Mouse (Mus musculus): ENCODE results near the gene Hs6st2.

The Hs6st2 gene

DNA sequence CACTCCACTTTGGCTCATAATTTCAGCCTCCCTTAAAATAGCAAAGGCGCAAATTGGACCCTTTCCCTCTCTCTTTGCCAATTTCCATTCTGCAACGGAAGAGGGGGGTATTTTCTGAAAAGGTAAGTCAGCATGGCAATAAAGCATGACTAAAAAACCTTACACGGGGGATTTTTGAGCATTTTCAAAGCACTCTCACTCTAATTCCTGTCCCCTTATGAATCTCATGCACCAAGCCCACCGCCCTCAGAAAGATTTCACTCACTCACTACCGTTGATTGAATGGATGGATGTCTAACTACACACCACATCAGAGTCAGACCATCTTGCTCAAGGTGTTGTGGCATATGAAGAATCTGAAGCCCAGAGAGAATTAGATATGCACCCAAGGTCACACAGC, at the start of gene Hs6st2:
Gene Hs6st2 (minus strand): TSS at position 101 of the 400 bp plus-strand sequence.
- no peak for DNase-seq (ENCODE audit: extremely low spot score, low read depth, low spot score)

DNA sequence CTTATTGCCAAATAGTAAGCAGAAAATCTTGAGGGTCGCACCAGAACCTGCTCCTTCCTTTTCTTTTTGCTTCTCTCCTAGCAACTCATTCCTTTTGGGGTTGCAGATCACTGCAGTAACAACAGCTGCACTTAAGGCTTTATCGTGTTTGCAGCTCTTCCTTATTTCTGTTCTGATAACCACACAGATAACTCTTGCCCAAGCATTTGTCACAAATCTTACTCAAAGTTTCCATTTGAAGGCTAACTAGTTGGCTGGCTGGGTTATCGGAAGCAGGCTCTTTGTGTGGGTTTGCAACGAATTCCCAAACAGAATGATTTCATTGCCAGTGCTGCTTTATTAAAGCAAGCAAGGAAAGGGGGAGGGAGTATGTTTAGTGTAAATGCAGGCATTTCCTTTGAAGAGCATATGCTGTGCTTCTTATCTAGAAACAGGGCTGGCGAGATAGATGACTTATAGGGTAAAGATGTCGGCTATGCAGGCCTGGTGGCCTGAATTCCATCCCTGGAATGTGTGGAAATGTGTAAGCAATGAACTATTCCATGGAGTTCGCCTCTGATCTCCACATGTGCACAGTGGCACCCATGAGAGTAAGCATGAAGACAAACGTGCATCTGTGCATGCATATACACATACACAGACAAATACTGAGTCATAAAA, 32.6 kb upstream of the Hs6st2 start:
- no peak for DNase-seq (ENCODE audit: extremely low spot score, low read depth, low spot score)

DNA sequence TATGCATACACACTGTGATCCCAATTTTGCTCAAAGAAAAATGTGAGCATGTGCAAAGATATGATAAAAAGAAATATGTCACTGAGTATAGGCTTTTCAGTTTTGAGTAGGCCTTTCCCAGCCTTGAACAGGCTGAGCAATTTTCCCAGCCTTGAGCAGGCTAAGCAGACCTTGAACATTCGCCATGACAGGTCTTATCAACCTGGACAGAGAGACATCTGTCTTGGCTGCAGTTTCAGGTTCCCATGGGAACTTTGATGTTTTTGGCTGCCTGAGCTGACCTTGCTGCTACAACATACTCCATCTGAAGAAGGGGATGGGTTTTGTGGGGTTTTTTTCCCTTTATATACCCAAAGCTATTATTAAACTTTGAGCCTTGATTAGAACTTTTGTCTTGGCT, 31.3 kb upstream of the Hs6st2 start:
- no peak for DNase-seq (ENCODE audit: extremely low spot score, low read depth, low spot score)

DNA sequence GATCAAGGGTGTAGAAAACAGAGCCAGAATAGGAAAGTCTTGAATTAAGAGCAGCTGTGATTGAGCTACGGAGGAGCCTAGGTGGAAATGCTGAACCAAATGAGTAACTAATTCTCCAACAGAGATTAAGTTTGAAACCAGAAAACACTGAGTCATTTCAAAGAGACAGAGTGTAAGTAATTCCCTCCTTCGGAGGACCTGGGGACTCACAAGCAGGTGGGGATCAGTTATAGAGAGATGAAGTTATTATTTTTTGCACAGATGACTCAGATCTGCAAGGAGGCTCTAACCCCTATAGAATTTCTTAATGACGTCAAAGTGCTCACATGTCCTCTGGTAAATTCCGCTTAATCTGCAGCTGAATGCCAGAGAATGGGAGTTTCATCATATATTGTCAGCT, 21.2 kb upstream of the Hs6st2 start:
- DNase-seq (ENCODE audit: extremely low spot score, low read depth, low spot score), result no peak

DNA sequence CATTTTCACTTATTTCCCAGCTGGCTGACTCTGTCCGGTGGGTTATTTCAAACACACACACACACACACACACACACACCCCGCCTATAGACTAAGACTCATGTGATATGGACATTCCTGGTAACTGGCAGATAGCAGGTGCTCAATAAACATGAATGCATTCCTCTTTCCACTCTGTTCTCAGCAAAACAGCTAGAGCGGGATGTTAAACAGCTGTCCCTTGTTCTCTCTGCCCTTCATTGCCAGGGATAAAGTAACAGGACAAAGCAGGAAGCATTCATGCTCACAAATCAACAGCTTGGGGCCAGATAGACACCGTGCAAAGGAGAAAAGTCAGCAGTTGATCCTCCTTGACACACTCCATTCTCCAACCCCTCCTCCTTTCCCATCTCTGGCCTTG, 17.4 kb upstream of the Hs6st2 start:
- no peak for DNase-seq (ENCODE audit: extremely low spot score, low read depth, low spot score)

DNA sequence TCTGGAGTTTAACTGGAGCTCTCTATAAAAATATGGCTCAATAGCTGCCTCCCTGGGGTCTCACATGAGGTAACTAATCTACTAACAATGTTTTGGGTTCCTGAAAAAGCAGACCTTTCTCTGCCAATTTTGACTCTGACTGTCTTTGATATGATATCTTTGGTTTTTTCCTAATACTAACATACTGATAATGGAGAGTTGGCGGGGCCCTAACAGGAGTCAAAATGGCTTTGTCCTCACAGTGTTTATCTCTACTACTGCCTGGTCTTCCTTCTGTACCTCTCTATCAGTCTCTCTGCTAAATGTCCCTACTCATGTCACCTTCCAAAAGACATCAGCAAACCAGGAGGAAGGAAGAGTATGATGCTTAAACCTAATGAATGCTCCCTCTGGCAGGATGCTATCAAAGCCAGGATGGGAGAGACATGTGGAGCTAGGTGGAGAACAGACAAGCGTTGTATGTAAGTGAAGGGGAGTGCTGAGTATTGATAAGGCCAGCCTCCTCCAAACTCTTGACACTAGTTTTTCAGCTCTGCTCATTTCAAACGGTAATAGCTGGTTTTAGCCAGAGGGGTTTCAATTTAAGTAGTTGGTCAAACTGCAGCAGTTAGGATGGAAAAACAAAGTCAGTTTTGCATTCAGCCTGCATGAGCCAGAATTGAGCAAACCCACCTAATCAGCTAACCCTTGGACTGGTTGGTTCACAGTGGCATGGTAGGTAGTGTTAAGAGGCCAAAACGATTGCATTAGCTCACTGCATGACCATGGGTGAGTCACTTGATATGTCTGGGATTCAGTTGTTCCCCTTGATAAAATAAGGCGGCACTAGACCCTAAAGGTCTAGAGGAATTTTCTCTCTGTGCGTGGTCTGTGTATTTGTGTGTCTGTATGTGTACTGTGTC, 4.6 kb upstream of the Hs6st2 start:
- DNase-seq (ENCODE audit: extremely low spot score, low read depth, low spot score), result no peak

DNA sequence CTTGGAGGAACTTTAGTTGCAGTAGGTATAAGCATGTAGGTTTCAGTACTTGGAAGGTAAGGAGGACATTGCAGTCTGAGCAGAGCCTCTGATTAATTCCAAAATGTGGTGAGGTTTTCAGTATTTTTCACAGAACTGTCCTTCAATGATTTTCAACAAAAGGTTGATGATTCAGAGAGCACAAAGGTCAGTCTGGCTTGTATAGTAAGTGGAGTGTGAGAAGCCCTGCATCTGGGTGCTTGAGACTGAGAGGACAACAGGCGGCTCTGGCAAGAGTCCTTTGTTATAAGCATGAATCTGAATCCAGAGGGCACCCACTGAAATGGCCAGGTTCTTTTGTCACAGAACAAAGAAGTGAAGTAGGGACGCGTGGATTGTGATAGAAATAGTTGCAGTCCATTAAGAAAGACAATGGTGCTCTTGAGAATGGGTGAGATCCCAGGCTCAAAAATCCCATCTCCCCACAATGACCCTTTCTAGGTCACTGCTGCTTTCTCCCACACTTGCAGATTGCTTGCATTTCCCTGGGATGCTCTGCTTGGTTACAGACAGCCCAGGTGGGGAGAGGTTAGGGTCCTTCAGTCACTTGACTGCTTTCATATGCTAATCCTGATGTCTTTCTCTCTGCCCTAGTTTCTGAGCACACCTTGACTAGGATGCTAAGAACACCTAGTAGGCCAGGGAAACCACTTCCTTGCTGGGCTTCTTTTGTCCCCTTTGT, 2.8 kb upstream of the Hs6st2 start:
- no peak for DNase-seq (ENCODE audit: extremely low spot score, low read depth, low spot score)

DNA sequence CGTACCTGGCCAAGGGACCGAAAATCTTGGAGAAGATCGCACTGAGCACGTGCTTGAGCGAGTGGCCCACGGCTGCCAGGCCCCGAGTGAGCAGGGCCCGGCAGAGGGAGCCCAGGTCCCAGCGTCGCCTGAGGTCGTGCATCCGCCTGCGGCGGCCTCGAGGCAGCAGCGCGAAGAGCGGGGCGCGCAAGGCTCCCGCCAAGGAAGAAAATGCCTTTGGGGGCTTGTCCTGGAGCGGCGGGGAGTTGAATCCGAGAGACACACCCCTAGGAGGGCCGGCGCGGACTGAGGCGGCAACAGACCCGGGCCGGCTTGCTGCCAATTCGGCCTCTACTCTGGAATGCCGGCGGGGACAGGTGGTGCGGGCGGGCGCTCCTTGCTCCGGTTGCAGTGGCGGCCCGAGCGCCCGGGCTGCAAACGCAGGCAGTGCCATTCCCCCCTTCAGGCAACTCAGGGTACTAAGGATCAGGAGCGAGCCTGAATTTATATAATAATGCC, 437 bp downstream of the Hs6st2 start:
- DNase-seq (ENCODE audit: extremely low spot score, low read depth, low spot score), result no peak

DNA sequence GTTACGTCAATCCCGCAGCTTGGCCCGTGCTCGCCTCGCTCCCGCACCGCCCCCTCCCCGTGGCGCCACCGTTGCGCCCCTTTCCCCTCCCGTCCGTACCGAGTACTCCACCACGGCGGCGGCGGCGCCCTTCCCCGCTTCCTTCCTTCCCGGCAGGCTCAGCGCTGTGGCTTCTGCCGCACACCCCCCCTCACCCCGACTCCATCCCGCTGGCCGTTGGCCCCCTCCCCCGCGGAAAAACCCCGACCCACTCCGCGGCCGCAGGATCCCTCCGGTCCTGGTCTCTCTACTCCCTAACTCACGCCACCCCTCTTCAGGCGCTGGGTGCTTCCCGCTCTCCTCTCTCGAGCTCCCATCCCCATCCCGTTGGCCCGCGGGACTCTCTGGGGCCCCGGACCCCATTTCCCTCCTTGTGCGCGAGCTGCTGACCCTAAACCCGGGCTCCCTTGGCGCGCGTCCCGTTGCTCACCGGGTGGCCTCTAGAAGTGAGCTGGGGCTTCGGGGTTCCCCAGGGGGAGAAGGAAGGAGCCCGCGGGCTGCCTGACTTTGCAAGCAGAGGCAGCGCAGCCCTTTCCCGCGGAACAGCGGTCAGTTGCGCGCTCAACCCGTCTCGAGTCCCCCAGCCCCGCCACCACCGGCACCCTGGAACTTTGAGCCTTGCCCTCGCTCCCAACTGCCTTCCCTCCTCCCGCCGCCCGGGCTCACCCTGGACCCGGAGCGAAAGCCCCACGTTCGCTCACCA, 1.1 kb downstream of the Hs6st2 start:
- no peak for DNase-seq (ENCODE audit: extremely low spot score, low read depth, low spot score)

DNA sequence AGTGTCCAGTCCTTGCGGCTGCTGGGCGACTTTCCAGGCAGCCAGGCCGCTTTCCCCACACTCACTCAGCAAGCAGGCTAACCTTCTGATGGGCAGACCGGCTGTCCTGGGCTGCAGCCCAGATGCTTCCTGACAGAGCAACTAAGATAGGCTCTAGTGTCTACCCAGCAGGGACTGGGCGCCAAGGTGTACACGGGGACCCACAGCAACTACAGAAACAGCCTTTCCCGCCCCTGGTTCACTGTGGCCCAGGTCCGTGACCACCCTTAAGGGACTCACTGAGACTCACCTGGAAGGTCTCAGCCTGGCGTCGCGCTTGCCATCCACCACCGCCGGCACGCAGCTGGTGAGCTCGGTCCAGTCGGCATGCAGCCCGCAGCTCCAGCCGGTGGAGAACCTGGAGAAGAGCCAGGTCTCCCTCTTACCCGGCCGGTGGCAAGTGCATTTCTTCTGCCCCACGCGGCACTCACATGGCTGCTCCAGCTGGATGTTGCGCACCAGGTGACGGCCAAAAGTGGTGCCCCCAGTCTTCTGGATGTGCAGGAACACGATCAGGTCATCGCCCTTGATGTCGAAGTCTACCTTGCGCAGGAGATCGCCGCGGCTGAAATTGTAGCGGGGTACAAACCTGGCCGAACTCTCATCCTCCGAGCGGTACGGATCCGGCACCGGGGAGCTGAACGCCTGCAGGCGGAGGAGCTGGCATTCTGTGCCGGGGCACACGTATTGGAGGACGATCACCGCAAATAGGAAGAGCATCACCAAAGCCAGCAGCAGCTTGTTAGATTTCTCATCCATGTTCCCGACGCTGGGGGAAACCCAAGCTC, 1.8 kb downstream of the Hs6st2 start:
- no peak for DNase-seq (ENCODE audit: extremely low spot score, low read depth, low spot score)

DNA sequence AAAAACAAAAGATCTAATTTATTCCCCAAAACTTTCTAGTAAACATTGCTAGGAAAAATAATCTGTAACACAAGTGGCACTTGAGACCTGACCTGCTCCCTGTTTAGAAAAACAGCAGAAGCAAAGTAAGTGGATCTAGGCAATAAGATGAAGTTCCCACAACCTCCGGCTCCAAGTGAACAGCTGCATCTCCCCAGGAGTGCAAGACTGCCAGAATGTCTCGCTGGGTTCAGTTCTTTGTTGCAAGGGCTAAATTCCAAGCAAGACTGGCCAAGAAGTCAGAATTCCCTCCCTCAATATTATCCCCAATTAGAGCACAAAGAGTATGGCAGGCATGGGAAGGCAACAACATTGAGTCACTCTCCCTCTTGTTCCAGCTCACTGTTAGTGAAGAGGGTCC, 23.4 kb downstream of the Hs6st2 start:
- DNase-seq (ENCODE audit: extremely low spot score, low read depth, low spot score), result no peak

DNA sequence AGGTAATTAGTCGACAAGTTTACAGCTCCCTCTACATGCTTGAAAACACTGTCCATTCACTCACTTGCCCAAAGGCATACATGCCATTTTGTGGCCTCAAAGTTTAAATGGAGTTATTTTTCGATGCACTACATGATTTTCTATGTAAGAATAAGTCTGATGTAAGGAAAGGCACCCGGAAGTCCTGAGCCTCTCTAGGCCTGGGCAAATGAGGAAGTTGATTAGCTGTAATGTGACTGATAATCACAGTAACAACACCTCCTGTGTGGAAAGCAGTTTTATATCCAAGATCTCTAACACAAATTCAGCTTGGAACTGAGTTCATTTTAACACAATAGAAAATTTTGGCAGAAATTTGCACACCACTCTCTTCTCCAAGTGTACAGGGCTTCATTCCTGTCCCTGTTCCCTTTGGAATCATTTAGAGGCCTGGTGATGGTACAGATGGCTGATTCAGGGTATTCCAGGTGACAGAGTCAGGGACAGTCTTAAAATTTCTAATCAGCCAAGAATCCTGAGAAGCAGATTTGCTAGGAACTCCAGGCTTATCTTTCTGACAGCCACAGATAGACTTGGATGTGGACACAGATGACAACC, 38.9 kb downstream of the Hs6st2 start:
- no peak for DNase-seq (ENCODE audit: extremely low spot score, low read depth, low spot score)

DNA sequence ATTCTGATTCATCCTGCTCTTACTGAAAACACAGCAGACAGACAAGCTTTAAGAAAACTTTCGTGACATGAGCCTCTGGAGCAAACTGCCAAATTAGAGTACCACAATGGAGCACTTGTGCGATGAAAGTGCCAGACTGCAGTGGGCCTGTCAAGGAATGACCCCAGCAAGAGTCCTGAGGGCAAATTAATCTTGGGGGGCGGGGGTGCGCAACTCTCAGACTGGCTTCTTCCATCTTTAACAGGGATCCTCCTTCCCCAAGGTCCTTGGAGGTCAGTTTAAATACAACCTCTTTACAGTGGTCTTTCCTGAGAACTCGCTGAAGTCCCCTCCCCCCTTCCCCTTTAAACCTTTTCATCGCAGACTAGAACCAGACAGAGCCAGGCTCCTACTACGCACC, 45.9 kb downstream of the Hs6st2 start:
- no peak for DNase-seq (ENCODE audit: extremely low spot score, low read depth, low spot score)

DNA sequence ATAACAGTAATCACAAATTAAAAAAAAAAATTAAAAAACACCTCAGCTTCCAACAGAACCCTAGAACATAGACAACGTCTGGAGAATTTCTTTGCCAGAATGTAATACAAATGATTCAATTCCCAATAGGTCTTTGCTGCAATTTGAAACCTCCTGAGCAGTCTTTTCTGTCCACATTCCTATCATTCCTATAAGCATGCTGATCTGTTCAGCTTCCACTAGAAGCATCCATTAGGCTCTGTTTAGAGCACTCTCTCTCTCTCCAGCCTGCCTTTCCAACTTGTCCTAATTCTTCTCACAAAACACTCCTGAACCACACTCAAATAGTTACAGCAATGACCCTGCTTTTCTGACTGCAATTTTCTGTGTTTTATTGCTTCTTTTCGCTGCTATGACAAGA, 50.3 kb downstream of the Hs6st2 start:
- DNase-seq (ENCODE audit: extremely low spot score, low read depth, low spot score), result no peak

DNA sequence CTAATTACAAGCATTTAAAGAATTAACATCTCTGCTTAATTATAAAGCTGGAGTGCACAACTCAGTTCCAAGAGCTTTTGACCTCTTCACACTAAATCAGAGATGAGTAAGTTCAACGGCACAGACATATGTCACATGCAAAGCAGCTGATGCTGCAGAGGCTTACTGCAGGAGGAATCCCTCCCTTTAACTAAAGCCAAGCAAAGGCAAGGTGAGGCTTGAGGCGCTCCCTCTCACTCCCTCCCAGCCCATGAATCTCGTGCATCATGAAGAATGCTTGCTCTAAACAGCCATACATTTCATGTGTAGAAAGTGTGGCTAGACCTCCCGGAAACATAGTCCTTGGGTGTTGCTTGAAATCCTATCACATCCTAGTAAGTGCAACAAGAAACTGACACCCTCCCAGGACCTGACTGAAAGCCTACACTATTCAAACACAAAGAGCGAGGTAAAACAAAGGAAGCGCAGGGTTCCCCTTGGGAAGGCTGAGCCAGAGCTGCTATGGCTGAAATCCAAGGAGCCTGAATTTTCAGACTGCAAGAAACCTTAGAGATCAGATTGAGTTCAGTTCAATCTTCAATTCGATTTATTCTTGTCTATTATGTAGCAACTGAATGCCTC, 67.2 kb downstream of the Hs6st2 start:
- DNase-seq (ENCODE audit: extremely low spot score, low read depth, low spot score), result no peak

DNA sequence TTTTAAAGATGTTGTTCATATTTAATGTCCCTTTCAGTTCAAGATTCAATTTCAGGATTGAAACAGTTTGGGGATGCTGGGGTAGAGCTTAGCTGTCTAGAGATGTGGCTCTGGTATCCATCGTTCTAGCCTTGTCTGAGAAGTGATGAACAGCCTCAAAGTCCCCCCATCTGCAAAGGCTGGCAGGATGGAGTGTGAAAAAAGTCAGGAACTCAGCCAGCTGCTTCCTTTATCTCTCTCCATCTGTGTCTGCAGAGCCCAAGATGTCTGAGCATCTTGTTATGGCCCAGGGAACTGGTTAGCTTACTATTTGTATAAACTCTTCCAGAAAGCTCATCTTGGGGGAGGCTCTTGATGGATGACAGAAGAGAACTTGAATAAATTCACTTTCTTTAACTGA, 70.9 kb downstream of the Hs6st2 start:
- no peak for DNase-seq (ENCODE audit: extremely low spot score, low read depth, low spot score)

DNA sequence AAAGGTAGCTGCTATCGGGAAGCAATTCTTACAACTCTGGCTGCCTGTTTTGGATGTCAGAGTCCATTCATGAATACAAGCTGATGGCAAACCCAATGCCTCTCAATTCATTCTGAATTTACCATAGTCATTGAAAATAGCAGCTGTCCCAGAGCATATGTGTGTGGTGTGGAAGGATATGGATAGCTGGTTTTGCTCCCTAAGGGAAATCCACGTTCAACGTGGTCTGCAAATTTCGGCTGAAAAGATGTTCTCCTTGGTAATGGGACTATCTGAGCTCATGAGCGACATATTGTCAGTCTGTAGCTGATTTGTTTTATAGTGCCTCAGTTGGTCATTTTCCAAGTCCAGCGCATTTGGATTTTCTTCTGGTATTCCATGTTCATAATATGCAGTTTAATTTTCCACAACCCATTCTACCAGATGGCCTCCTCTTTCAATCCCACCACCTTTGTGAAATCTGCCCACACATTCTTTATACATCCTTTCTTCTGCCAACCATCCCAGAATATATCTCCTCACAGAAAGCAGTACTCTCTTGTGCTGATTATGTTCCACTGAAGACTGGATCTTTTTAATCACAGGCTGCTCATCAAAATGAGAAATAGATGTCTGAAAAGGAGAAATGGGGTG, 75.3 kb downstream of the Hs6st2 start:
- DNase-seq (ENCODE audit: extremely low spot score, low read depth, low spot score), result no peak

DNA sequence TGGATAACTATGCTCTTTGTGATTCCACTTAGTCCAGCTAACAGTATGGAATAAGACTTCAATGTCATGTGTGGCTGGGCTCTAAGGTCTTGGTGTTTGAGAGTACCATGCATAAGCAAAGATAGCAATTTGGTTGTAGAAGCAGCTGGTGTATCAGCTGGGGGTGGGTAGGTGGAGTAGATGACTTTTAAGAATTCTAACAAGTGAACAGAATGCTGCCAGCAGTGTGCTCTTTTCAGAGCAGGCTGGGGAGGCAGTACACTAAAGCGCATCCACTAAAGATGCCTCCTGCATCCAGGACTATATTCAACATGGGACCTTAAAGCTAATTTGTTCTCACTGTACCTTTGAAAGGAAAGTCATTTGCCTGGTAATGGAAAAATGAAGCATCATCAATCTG, 88.9 kb downstream of the Hs6st2 start:
- DNase-seq (ENCODE audit: extremely low spot score, low read depth, low spot score), result no peak
